Mouse (Mus musculus) small intestine, adult 2 months (tissue): ENCODE measurements around the gene Erp27.

ENCODE experiments used
- CTCF ChIP-seq: fragments of 200-500 bp; IDR thresholded peaks from 2 replicates; pipeline ENCODE4 v1.5.1; 2012; ENCODE audit warnings: low read depth, mild to moderate bottlenecking, control low read depth, inconsistent platforms, low read length, moderate library complexity, mixed read lengths; ENCODE audit not compliant: insufficient replicate concordance, insufficient read length; ENCODE audit errors: extremely low read depth
- POLR2A ChIP-seq: fragments of 200-500 bp; IDR thresholded peaks from 2 replicates; pipeline ENCODE4 v1.6.1; 2012; ENCODE audit warnings: low read depth, mild to moderate bottlenecking, control low read depth, inconsistent platforms, low read length, moderate library complexity

DNA sequence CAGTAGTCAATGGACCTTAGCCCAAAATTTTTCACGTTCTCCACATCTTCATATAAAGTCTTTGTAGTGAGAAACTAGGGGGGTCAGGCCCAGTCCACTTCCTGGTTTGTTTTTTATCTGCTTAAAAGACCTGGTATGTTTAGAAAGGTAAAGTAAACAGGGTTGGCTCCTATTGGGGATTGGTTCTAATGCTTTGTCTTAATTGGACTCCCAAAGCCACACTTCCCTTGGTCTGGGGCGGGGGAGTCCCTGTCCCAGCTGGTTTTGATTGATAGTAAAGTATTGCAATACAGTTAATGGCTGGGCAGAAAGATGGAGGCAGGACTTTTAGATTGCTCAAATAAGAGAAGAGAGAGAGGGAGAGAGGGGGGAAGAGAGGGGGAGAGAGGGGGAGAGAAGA, 21.0 kb downstream of the Erp27 start:
- no peak for TF ChIP-seq POLR2A
- no peak for TF ChIP-seq CTCF
